Mouse (Mus musculus) embryonic facial prominence, embryonic 10.5 days (tissue): ENCODE data around the gene Hdgf. TPM values are rescaled to one million over a fixed set of nuclear protein-coding genes. Genes with fewer than 3 reads are reported as not detected.

Experiments used
- DNase-seq: peaks from one replicate; pipeline ENCODE4 v3.0.0-alpha.2; 2017; ENCODE audit warnings: low spot score
- H3K27ac ChIP-seq: fragments of 300-500 bp; sonication (generic); replicated peaks from 2 replicates; pipeline ENCODE4 v1.5.1; 2016; ENCODE audit warnings: mild to moderate bottlenecking
- H3K27me3 ChIP-seq: fragments of 300-500 bp; sonication (generic); replicated peaks from 2 replicates; pipeline ENCODE4 v1.6.1; 2016; ENCODE audit warnings: low read depth, mild to moderate bottlenecking; ENCODE audit not compliant: poor library complexity, severe bottlenecking
- H3K36me3 ChIP-seq: fragments of 300-500 bp; sonication (generic); replicated peaks from 2 replicates; pipeline ENCODE4 v1.6.1; 2016; ENCODE audit warnings: mild to moderate bottlenecking, moderate library complexity
- H3K4me1 ChIP-seq: fragments of 300-500 bp; sonication (generic); 2 replicates; pipeline ENCODE4 v1.6.1; 2016
- H3K4me3 ChIP-seq: fragments of 300-500 bp; sonication (generic); 2 replicates; pipeline ENCODE4 v1.5.1; 2016; ENCODE audit warnings: mild to moderate bottlenecking, moderate library complexity
- H3K9me3 ChIP-seq: fragments of 300-500 bp; sonication (generic); 2 replicates; pipeline ENCODE4 v1.6.1; 2016; ENCODE audit warnings: mild to moderate bottlenecking
- WGBS: fragments of 180-500 bp; shearing (Covaris S2); methylation state at CpG from one replicate; pipeline ENCODE4 v1.1.7; 2016; 5-methylcytosine and 5-hydroxymethylcytosine counted together
- polyA plus RNA-seq: library from polyadenylated mRNA; unstranded; fragments of >200 nt; fragmentation: Nextera tagmentation; extraction: Ambion mirVana; gene quantifications from 2 replicates; pipeline ENCODE4 v1.2.1, GENCODE M21; 2016

Gene Hdgf
- polyA plus RNA-seq, 1 experiment from 2014 or later, result 269 TPM

GRCm38 (mm10) chr3:87935201-87935600, 29.1 kb downstream of the Hdgf start:
- H3K27me3 ChIP-seq, result no peaks in the 10 kb centered on the region
- no peak overlapping the region for H3K27ac ChIP-seq
- no peak overlapping the region for H3K4me3 ChIP-seq
- H3K9me3 ChIP-seq, result no peaks in the 10 kb centered on the region
- WGBS, result 80% methylated on average over 4 of the region's 4 CpGs
- peaks cover 31% of the 10 kb centered on the region for H3K4me1 ChIP-seq
- no peak for DNase-seq
- peaks cover 91% of the 10 kb centered on the region for H3K36me3 ChIP-seq

- peaks cover 29% of the 10 kb centered on the region for H3K4me1 ChIP-seq
- H3K36me3 ChIP-seq, result peaks cover 97% of the 10 kb centered on the region
- peak overlapping the region; percentile 31; the same call in 1 of the 2 replicates for H3K27ac ChIP-seq
- no peaks in the 10 kb centered on the region for H3K27me3 ChIP-seq
- 97% methylated on average over 2 of the region's 2 CpGs for WGBS
- DNase-seq, result peak; percentile 89
- no peak overlapping the region for H3K4me3 ChIP-seq
- no peaks in the 10 kb centered on the region for H3K9me3 ChIP-seq
Observed at GRCm38 (mm10) chr3:87935776-87936175, 29.7 kb downstream of the Hdgf start.

GRCm38 (mm10) chr3:87940611-87941010, 34.5 kb downstream of the Hdgf start:
- no peaks in the 10 kb centered on the region for H3K9me3 ChIP-seq
- WGBS, result 74% methylated on average over 5 of the region's 5 CpGs
- H3K27me3 ChIP-seq, result no peaks in the 10 kb centered on the region
- peaks cover 89% of the 10 kb centered on the region for H3K36me3 ChIP-seq
- no peak overlapping the region for H3K27ac ChIP-seq
- no peak overlapping the region for H3K4me3 ChIP-seq
- H3K4me1 ChIP-seq, result peaks cover 22% of the 10 kb centered on the region
- DNase-seq, result no peak

GRCm38 (mm10) chr3:87942471-87942870, 36.4 kb downstream of the Hdgf start:
- DNase-seq, result no peak
- WGBS, result 92% methylated on average over 2 of the region's 2 CpGs
- Histone ChIP-seq H3K9me3 (no peaks in the 10 kb centered on the region), H3K36me3 (peaks cover 71% of the 10 kb centered on the region), H3K4me3 (no peak overlapping the region), H3K4me1 (peaks cover 35% of the 10 kb centered on the region), H3K27me3 (no peaks in the 10 kb centered on the region), H3K27ac (no peak overlapping the region)

- 85% methylated on average over 7 of the region's 7 CpGs for WGBS
- H3K4me1 ChIP-seq, result peaks cover 46% of the 10 kb centered on the region
- no peaks in the 10 kb centered on the region for H3K27me3 ChIP-seq
- no peaks in the 10 kb centered on the region for H3K9me3 ChIP-seq
- no peak overlapping the region; the same call in 1 of the 2 replicates for H3K27ac ChIP-seq
- no peak overlapping the region for H3K4me3 ChIP-seq
- peaks cover 59% of the 10 kb centered on the region for H3K36me3 ChIP-seq
- DNase-seq, result no peak
Observed at GRCm38 (mm10) chr3:87943586-87943985, 37.5 kb downstream of the Hdgf start.

GRCm38 (mm10) chr3:87944838-87945600, 38.9 kb downstream of the Hdgf start:
- H3K4me3 ChIP-seq, result peak overlapping the region; percentile 78

GRCm38 (mm10) chr3:87945781-87946540, 39.8 kb downstream of the Hdgf start:
- Histone ChIP-seq H3K4me3 (peak overlapping the region; percentile 78), H3K27me3 (no peaks in the 10 kb centered on the region), H3K9me3 (no peaks in the 10 kb centered on the region), H3K27ac (peak overlapping the region; percentile 96), H3K36me3 (peaks cover 36% of the 10 kb centered on the region), H3K4me1 (peaks cover 70% of the 10 kb centered on the region)
- peak; percentile 76 for DNase-seq
- 6% methylated on average over 12 of the region's 12 CpGs for WGBS

More at GRCm38 (mm10) chr3:87944838-87945600, 38.9 kb downstream of the Hdgf start:
- Histone ChIP-seq H3K36me3 (peaks cover 45% of the 10 kb centered on the region), H3K4me1 (peaks cover 61% of the 10 kb centered on the region), H3K27me3 (no peaks in the 10 kb centered on the region), H3K27ac (peak overlapping the region; percentile 96), H3K9me3 (no peaks in the 10 kb centered on the region)
- WGBS, result 20% methylated on average over 4 of the region's 4 CpGs
- peak; percentile 37 for DNase-seq

GRCm38 (mm10) chr3:87946541-87946860, 40.4 kb downstream of the Hdgf start:
- peaks cover 75% of the 10 kb centered on the region for H3K4me1 ChIP-seq
- no peak for DNase-seq
- no peaks in the 10 kb centered on the region for H3K27me3 ChIP-seq
- peak overlapping the region; percentile 96 for H3K27ac ChIP-seq
- WGBS, result 6% methylated on average over 1 of the region's 1 CpGs
- H3K9me3 ChIP-seq, result no peaks in the 10 kb centered on the region
- peak overlapping the region; percentile 78 for H3K4me3 ChIP-seq
- peaks cover 36% of the 10 kb centered on the region for H3K36me3 ChIP-seq

- WGBS, result 1% methylated on average over 26 of the region's 26 CpGs
- Histone ChIP-seq H3K4me1 (peaks cover 83% of the 10 kb centered on the region), H3K9me3 (no peaks in the 10 kb centered on the region), H3K27me3 (no peaks in the 10 kb centered on the region; the same call in 1 of the 2 replicates), H3K27ac (peak overlapping the region; percentile 96), H3K36me3 (peaks cover 36% of the 10 kb centered on the region), H3K4me3 (peak overlapping the region; percentile 78)
- peak; percentile 62 for DNase-seq
Observed at GRCm38 (mm10) chr3:87947056-87947810, 41.1 kb downstream of the Hdgf start.

- peak; percentile 89 for DNase-seq
- H3K36me3 ChIP-seq, result peaks cover 37% of the 10 kb centered on the region
- H3K4me1 ChIP-seq, result peaks cover 89% of the 10 kb centered on the region
Observed at GRCm38 (mm10) chr3:87947811-87948199, 41.7 kb downstream of the Hdgf start.

GRCm38 (mm10) chr3:87948378-87949265, 42.5 kb downstream of the Hdgf start, which contains the start of gene Crabp2:
TSS of gene Crabp2 (plus strand) at chr3:87948666.
- peaks cover 96% of the 10 kb centered on the region for H3K4me1 ChIP-seq
- under 1% methylated on average over 35 of the region's 35 CpGs for WGBS
- H3K9me3 ChIP-seq, result no peaks in the 10 kb centered on the region
- peak within 1 kb of the TSS; percentile 78 for H3K4me3 ChIP-seq
- H3K27ac ChIP-seq, result peak within 1 kb of the TSS; percentile 96
- H3K36me3 ChIP-seq, result peaks cover 37% of the 10 kb centered on the region
- no peaks in the 10 kb centered on the region; the same call in 1 of the 2 replicates for H3K27me3 ChIP-seq
- DNase-seq, result peak; percentile 90

More at GRCm38 (mm10) chr3:87947811-87948199, 41.7 kb downstream of the Hdgf start:
- Histone ChIP-seq H3K27me3 (no peaks in the 10 kb centered on the region; the same call in 1 of the 2 replicates), H3K4me3 (peak overlapping the region; percentile 78), H3K9me3 (no peaks in the 10 kb centered on the region), H3K27ac (peak overlapping the region; percentile 96)
- WGBS, result 0% methylated on average over 17 of the region's 17 CpGs
